Mouse (Mus musculus) kidney, embryonic 16.5 days (tissue): ENCODE data around the gene Samd8. TPM values are rescaled to one million over a fixed set of nuclear protein-coding genes. Genes with fewer than 3 reads are reported as not detected.

Experiments
- ATAC-seq: fragments of 200-750 bp; cut with Nextera tagmentation; 2 replicates; pipeline ENCODE4 v1.8.0; 2017; ENCODE audit warnings: moderate TSS enrichment; ENCODE audit not compliant: low FRiP score, low TSS enrichment
- H3K27ac ChIP-seq: fragments of 300-500 bp; sonication (generic); 2 replicates; pipeline ENCODE4 v1.5.1; 2014; ENCODE audit warnings: low read length
- H3K27me3 ChIP-seq: fragments of 300-500 bp; sonication (generic); 2 replicates; pipeline ENCODE4 v1.6.1; 2014; ENCODE audit warnings: low read length, control low read depth, mixed read lengths; ENCODE audit not compliant: insufficient read depth
- H3K36me3 ChIP-seq: fragments of 300-500 bp; sonication (generic); 2 replicates; pipeline ENCODE4 v1.6.1; 2014; ENCODE audit warnings: low read length, control low read depth, mixed read lengths; ENCODE audit not compliant: insufficient read depth
- H3K4me1 ChIP-seq: fragments of 300-500 bp; sonication (generic); 2 replicates; pipeline ENCODE4 v1.6.1; 2014; ENCODE audit warnings: low read length, control low read depth, mixed read lengths; ENCODE audit not compliant: insufficient read depth
- H3K4me2 ChIP-seq: fragments of 300-500 bp; sonication (generic); replicated peaks from 2 replicates; pipeline ENCODE4 v1.6.1; 2014; ENCODE audit warnings: low read depth, low read length
- H3K4me3 ChIP-seq: fragments of 300-500 bp; sonication (generic); 2 replicates; pipeline ENCODE4 v1.5.1; 2014; ENCODE audit warnings: mild to moderate bottlenecking, low read length
- H3K9ac ChIP-seq: fragments of 300-500 bp; sonication (generic); replicated peaks from 2 replicates; pipeline ENCODE4 v1.6.1; 2014; ENCODE audit warnings: low read length
- H3K9me3 ChIP-seq: fragments of 300-500 bp; sonication (generic); 2 replicates; pipeline ENCODE4 v1.6.1; 2016; ENCODE audit warnings: low read length, control low read depth
- WGBS: fragments of 180-500 bp; shearing (Covaris S2); extraction: QIAGEN DNeasy Blood & Tissue Kit; methylation state at CpG from one replicate; pipeline ENCODE4 v1.1.7; 2014; 5-methylcytosine and 5-hydroxymethylcytosine counted together
- polyA plus RNA-seq: library from polyadenylated mRNA; unstranded; fragments of >200 nt; fragmentation: Nextera tagmentation; extraction: Ambion mirVana; gene quantifications from 2 replicates; pipeline ENCODE4 v1.2.1, GENCODE M21; 2015

Gene Samd8
- polyA plus RNA-seq, 1 experiment from 2014 or later: 8.7 TPM

DNA sequence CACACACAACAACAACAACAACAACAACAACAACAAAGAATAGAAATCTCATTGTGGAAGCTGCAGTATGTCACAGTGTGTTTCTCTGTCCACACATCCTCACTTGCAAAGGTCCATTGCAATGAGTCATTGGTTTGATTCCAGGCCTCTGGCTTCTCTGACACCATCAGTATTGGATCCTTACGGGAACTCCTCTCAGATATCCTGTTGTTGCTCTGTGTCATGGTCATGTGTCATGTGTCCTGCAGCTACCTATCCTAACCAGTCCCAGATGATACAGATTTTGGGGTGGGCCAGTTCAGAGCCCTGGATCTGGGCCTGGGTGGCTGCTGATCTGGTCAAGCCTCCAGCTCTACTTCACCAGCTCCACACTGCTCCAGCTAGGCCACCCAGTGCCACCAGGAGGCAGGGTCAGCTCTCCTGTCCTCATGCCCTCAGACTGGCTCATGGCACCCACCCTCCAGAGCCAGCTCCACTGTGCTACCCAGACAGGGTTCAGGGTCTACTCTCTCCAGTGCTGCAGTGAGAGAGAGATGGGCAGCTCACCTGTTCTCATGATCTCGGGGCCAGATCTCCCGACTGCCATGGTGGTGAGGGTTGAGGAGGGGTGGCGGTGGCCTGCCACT lies 70.7 kb downstream of the Samd8 start:
- Histone ChIP-seq H3K9me3 (no peaks in the 10 kb centered on the region), H3K4me1 (peaks cover 23% of the 10 kb centered on the region), H3K4me2 (no peak overlapping the region), H3K9ac (no peak overlapping the region), H3K27me3 (no peaks in the 10 kb centered on the region), H3K27ac (no peak overlapping the region), H3K36me3 (no peaks in the 10 kb centered on the region), H3K4me3 (no peak overlapping the region)
- 92% methylated on average over 4 of the region's 4 CpGs for WGBS
- ATAC-seq: no peak

DNA sequence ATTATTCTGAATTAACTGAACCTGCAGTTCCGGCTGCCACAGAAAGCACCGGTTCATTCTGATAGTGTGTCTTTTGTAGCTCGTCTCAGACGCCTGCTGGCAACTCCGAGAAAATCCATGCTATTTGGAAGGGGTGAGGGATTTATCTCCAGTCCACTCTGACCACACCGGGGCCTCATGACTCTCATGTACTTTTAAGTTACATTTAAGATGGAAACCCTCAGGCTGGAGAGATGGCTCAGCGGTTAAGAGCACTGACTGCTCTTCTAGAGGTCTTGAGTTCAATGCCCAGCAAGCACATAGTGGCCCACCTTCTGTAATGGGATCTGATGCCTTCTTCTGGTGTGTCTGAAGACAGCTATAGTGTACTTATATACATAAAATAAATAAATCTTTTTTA lies 72.0 kb downstream of the Samd8 start:
- H3K27ac ChIP-seq: peak overlapping the region; percentile 94
- no peak overlapping the region for H3K9ac ChIP-seq
- 60% methylated on average over 7 of the region's 7 CpGs for WGBS
- no peak overlapping the region for H3K4me2 ChIP-seq
- H3K4me3 ChIP-seq: no peak overlapping the region
- ATAC-seq: no peak
- no peaks in the 10 kb centered on the region for H3K36me3 ChIP-seq
- no peaks in the 10 kb centered on the region for H3K9me3 ChIP-seq
- H3K27me3 ChIP-seq: no peaks in the 10 kb centered on the region
- peaks cover 29% of the 10 kb centered on the region for H3K4me1 ChIP-seq

DNA sequence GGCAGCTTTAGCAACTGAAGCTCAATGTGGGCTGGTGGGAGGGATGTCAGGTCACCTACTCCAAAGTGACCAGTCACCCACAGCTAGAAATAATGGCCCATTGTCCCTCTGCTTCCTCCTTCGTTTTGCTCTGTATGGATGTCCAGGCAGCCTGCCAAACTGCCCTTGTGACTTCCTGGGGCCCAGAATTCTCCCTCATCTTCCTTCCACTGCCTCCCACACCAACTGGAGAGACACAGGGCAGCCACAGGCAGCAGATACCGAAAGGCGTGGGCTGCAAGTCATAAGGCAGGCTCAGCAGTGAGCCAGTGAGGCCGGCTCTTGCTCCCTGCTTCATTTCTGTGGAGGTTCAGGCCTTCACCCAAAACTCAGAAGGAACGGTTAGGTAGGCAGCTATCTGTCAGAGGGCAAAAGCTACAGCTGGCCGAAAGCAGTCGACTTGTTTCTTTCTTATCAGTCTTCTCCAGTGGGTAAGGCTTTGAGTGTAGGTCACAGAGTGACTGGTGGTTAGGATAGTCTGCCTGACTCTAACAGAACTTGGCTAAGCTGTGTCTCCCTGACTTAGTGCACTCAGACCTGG lies 72.6 kb downstream of the Samd8 start:
- Histone ChIP-seq H3K36me3 (no peaks in the 10 kb centered on the region), H3K27ac (peak overlapping the region; percentile 94), H3K4me1 (peaks cover 31% of the 10 kb centered on the region), H3K9me3 (no peaks in the 10 kb centered on the region), H3K9ac (peak overlapping the region; percentile 27; the same call in 1 of the 2 replicates), H3K4me3 (no peak overlapping the region), H3K4me2 (no peak overlapping the region), H3K27me3 (no peaks in the 10 kb centered on the region)
- peak; percentile 82 for ATAC-seq
- 11% methylated on average over 7 of the region's 7 CpGs for WGBS

DNA sequence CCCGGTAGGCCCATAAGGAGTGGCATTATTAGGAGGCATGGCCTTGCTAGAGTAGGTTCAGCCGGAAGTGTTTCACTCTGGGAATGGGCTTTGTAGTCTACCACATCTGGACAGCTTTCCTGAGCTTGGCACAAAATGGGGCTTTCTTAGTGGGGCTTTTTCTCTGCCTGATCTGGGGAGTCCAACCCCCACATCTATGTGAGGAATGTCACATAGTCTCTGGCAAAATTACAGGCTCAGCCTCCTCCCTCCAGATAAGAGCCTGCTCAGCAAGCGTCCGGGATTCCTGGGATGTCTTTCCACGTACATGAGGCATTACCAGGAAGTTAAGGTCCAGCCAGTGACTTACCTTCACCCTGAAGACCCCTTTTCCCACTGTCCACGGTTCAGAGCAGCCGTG lies 73.6 kb downstream of the Samd8 start:
- Histone ChIP-seq H3K27ac (peak overlapping the region; percentile 61; the same call in 1 of the 2 replicates), H3K4me1 (peaks cover 31% of the 10 kb centered on the region), H3K4me3 (no peak overlapping the region), H3K9ac (no peak overlapping the region), H3K9me3 (no peaks in the 10 kb centered on the region), H3K36me3 (no peaks in the 10 kb centered on the region), H3K27me3 (no peaks in the 10 kb centered on the region), H3K4me2 (no peak overlapping the region)
- 65% methylated on average over 7 of the region's 7 CpGs for WGBS
- no peak for ATAC-seq

DNA sequence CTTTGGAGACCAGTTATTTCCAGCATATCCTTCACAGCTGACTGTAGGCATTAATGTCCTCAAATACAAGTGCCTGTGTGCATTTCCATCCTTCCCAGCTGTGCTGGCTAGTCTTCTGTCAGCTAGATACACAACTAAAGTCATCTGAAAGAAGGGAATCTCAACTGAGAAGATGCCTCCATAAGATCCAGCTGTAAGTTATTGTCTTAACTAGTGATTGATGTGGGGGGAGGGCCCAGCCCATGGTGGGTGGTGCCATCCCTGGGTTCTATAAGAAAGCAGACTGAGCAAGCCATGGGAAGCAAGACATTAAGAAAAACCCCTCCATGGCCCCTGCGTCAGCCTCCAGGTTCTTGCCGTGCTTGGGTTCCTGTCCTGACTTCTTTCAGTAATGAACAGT lies 74.6 kb downstream of the Samd8 start, which contains the start of gene Vdac2:
Gene Vdac2, plus strand, starts transcription at position 301 of the 400 bp plus-strand sequence.
- Histone ChIP-seq H3K9ac (no peak within 1 kb of the TSS), H3K27me3 (no peaks in the 10 kb centered on the region), H3K9me3 (no peaks in the 10 kb centered on the region), H3K4me2 (no peak within 1 kb of the TSS), H3K4me3 (no peak within 1 kb of the TSS), H3K4me1 (peaks cover 31% of the 10 kb centered on the region), H3K36me3 (no peaks in the 10 kb centered on the region), H3K27ac (peak within 1 kb of the TSS; percentile 61; the same call in 1 of the 2 replicates)
- no peak for ATAC-seq
- WGBS: 83% methylated on average over 2 of the region's 2 CpGs

DNA sequence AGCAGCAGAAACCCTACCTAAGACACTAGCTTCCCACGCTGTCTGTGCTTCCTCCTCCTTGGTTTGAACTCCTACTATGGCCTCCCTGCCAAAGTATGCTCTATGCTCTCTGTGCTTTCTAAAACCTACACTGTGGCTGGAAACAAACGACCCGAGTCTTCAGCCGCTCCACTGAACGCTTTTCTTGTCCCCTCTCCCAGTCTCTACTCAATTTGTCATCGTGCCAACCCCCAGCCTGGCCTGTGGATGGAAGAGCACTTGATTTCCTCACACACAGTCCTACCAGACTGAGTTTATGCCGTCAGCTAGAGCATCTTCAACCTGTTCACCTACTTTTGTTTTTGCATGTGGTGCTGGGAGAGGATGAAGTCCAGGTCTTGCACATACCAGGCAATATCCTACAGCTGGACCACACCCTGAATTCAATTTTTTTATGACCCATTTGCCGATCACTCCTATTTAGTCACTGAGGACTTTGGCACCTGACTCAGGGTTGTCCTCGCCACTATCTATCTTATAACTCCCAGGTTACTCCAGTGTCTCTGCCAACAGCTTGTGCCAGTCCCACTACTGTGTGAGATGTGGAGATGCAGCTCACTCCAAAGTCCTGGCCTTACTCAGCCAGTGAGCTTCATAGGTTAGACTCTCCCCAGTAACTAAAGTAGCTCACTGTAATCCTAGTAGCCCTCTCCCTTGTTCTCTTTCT lies 75.6 kb downstream of the Samd8 start:
- WGBS: 68% methylated on average over 9 of the region's 9 CpGs
- H3K4me1 ChIP-seq: peaks cover 39% of the 10 kb centered on the region
- no peaks in the 10 kb centered on the region for H3K9me3 ChIP-seq
- H3K27ac ChIP-seq: no peak overlapping the region
- no peak overlapping the region for H3K4me2 ChIP-seq
- H3K4me3 ChIP-seq: no peak overlapping the region
- no peaks in the 10 kb centered on the region for H3K36me3 ChIP-seq
- ATAC-seq: no peak
- H3K9ac ChIP-seq: no peak overlapping the region
- no peaks in the 10 kb centered on the region for H3K27me3 ChIP-seq

DNA sequence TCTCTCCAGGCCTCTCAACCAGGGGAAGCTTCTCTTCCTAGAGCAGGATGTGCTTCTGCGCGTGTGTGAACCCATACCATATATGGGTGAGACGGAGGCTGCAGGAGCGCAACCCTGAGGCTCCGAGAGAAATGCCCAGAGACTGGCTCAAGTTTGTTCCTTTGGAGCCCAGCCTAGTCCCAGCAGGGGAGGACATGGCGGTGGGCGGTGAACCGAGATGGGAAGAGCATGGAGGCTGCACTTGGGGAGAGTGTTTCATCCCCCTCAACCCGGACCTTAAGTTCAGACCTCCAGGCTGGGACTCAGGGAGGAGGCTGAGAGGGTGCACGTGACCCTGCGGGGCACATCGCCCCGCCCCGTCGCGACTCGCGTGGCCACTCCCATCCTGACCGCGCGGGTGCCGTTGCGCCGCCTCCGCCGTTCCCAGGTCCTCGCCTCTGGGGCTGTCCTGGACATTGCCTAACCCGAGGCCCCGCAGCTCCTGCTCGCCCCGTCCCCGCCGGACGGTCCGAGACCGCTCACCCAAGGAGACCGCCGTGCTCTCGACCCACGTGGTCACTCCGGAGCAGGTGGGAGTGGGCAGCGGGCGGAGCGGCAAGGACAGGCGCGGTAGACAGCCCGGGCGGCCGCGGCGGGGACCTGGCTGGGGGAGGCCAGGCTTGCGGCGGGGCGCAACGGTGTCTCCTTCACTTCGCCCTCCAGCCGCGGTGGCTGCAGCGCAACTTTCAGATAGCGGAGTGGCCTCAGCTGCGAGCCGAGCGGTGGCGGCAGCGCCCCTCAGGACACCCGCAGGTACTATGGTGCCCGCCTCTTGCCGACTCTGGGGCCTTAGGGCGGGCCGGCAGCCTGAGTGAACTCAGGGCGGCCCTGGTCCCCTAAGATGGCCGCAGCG lies 80.8 kb downstream of the Samd8 start:
- WGBS: under 1% methylated on average over 68 of the region's 73 CpGs
- Histone ChIP-seq H3K9ac (peak overlapping the region; percentile 88), H3K27me3 (no peaks in the 10 kb centered on the region)

DNA sequence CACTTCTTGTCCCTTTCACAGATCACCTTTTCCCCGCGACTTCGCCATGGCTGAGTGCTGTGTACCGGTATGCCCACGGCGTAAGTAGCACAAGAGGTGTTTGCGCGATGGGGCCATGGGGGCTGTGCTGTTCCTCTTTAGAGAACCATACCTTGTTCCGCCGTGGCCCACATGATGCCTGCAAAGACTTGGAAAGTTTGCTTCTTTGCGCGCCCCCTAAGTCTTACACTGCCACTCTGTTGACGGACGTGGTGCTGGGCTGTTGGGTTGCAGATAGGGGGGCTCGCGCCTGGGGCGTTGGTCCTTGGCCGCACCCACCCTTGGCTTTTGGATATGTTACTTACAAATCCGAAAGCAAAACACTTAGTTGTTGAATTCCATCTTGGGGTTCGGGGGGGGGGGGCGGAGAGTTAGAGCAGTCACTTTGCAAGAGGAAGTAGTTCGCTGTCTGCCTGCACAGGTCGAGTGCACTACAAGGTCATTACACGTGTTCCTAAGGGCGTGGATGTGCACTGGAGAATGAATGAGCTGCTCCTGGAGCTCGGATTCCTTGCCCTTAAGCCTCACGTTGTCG lies 81.6 kb downstream of the Samd8 start:
- no peak for ATAC-seq
- WGBS: under 1% methylated on average over 28 of the region's 28 CpGs

More for the DNA sequence above, 80.8 kb downstream of the Samd8 start:
- Histone ChIP-seq H3K4me3 (peak overlapping the region; percentile 96), H3K4me2 (peak overlapping the region; percentile 68), H3K36me3 (peaks cover 11% of the 10 kb centered on the region), H3K27ac (peak overlapping the region; percentile 99), H3K4me1 (peaks cover 38% of the 10 kb centered on the region), H3K9me3 (no peaks in the 10 kb centered on the region)
- ATAC-seq: peak; percentile 98

DNA sequence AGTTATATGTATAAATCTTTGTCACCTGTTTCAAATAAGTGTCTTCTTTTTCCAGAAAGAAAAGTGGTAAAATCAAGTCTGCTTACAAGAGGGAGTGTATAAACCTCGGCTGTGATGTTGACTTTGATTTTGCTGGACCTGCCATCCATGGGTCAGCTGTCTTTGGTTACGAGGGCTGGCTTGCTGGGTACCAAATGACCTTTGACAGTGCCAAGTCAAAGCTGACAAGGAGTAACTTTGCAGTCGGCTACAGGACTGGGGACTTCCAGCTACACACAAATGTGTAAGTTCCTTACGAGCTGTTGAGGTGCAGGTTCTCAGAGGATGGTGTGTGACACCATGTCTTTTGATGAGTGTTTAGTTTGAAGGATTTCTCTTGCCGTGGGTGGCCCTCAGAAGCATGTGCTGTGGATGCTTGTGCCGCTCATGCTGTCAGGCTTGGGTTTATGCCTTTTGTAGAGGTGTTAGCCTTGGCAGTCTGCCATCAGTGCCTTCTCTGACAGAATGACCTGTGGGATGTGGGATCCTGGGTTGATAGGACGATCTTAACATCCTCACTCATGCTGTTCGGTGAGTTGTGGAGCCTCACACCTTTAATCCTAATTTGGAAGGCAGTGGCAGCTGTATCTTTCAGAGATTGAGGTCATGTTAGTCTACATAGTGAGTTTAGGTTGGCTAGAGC lies 88.1 kb downstream of the Samd8 start:
- H3K27ac ChIP-seq: no peak overlapping the region
- no peak overlapping the region for H3K4me2 ChIP-seq
- H3K4me3 ChIP-seq: no peak overlapping the region
- H3K36me3 ChIP-seq: peaks cover 82% of the 10 kb centered on the region
- H3K9me3 ChIP-seq: no peaks in the 10 kb centered on the region
- 69% methylated on average over 8 of the region's 8 CpGs for WGBS
- no peak overlapping the region for H3K9ac ChIP-seq
- H3K4me1 ChIP-seq: peaks cover 11% of the 10 kb centered on the region
- no peak for ATAC-seq
- no peaks in the 10 kb centered on the region for H3K27me3 ChIP-seq

More for the DNA sequence above, 81.6 kb downstream of the Samd8 start:
- no peaks in the 10 kb centered on the region for H3K9me3 ChIP-seq
- peak overlapping the region; percentile 85 for H3K4me2 ChIP-seq
- H3K4me1 ChIP-seq: peaks cover 36% of the 10 kb centered on the region
- H3K27me3 ChIP-seq: no peaks in the 10 kb centered on the region
- peak overlapping the region; percentile 96 for H3K4me3 ChIP-seq
- peak overlapping the region; percentile 88 for H3K9ac ChIP-seq
- peaks cover 17% of the 10 kb centered on the region for H3K36me3 ChIP-seq
- peak overlapping the region; percentile 99 for H3K27ac ChIP-seq
